Comparison of ENCODE assay signal across 18 mouse cellular contexts in genomic region chr3:132934649-132935048, GRCm38 (mm10). TPM values are rescaled to one million over a fixed set of nuclear protein-coding genes. Genes with fewer than 3 reads are reported as not detected.
A peak's percentile ranks its signal among the peaks of the same experiment; 100 is the strongest.
DNase-seq lines count a peak whose midpoint lies in the region; ATAC-seq lines count a peak whose summit lies in the region.
"Had no signal": no experiment of that assay in that cellular context is flagged by ENCODE, and none has a peak within 500 bp of the region (broad histone marks: within the 10 kb centered on the region; RNA-seq: fewer than 3 reads in every experiment).

No protein-coding gene starts in this region.

- H3K4me1 ChIP-seq in forebrain, embryonic 13.5 days = peaks cover 6% of the 10 kb centered on the region; the same call in 1 of the 2 replicates
- no peaks in the 10 kb centered on the region for H3K4me1 ChIP-seq in forebrain, embryonic 11.5 days (replicated peaks; ENCODE audit: control insufficient read depth, insufficient read depth, low read length)
- H3K4me1 ChIP-seq in lung, embryonic 15.5 days = peaks cover 22% of the 10 kb centered on the region
- H3K4me1 ChIP-seq in forebrain, embryonic 16.5 days (replicated peaks; ENCODE audit: control insufficient read depth, insufficient read depth, low read length) = 0 out of 2 replicates have a peak, but pooled peaks cover 3% of the 10 kb centered on the region
- H3K4me1 ChIP-seq in midbrain, embryonic 16.5 days (ENCODE audit: control insufficient read depth, insufficient read depth, low read length) = no peaks in the 10 kb centered on the region
- H3K4me1 ChIP-seq in kidney, embryonic 16.5 days (ENCODE audit: insufficient read depth, low read length) = peaks cover 2% of the 10 kb centered on the region; the same call in 1 of the 2 replicates
- H3K4me1 ChIP-seq: megakaryocyte, embryonic 14.5 days had no signal

- no peak overlapping the region for H3K27ac ChIP-seq in forebrain, embryonic 13.5 days
- no peak overlapping the region for H3K27ac ChIP-seq in forebrain, embryonic 11.5 days (ENCODE audit: low read depth, low read length)
- peak overlapping the region; percentile 33; the same call in 1 of the 2 replicates for H3K27ac ChIP-seq in lung, embryonic 15.5 days
- H3K27ac ChIP-seq in forebrain, embryonic 16.5 days (ENCODE audit: low read length) = no peak overlapping the region
- H3K27ac ChIP-seq in midbrain, embryonic 16.5 days (ENCODE audit: low read length) = no peak overlapping the region
- H3K27ac ChIP-seq in kidney, embryonic 16.5 days (ENCODE audit: low read length) = no peak overlapping the region

- peak; percentile 30; the same call in 1 of the 2 replicates for ATAC-seq in forebrain, embryonic 13.5 days
- no peak for ATAC-seq in forebrain, embryonic 11.5 days (replicated peaks; ENCODE audit: low FRiP score)
- ATAC-seq in lung, embryonic 15.5 days (ENCODE audit: borderline replicate concordance, extremely low read depth, low FRiP score, low TSS enrichment) = peak; percentile 41; the same call in 1 of the 2 replicates
- peak; percentile 67; the same call in 1 of the 2 replicates for ATAC-seq in forebrain, embryonic 16.5 days
- peak; percentile 79 for ATAC-seq in midbrain, embryonic 16.5 days
- ATAC-seq in kidney, embryonic 16.5 days (ENCODE audit: low FRiP score, low TSS enrichment) = no peak
- ATAC-seq: liver, postnatal 0 days had no signal

- no peaks in the 10 kb centered on the region for H3K36me3 ChIP-seq in forebrain, embryonic 13.5 days (ENCODE audit: poor library complexity, severe bottlenecking)
- no peaks in the 10 kb centered on the region for H3K36me3 ChIP-seq in forebrain, embryonic 11.5 days (ENCODE audit: control insufficient read depth, insufficient read depth, low read length)
- no peaks in the 10 kb centered on the region for H3K36me3 ChIP-seq in lung, embryonic 15.5 days
- no peaks in the 10 kb centered on the region for H3K36me3 ChIP-seq in forebrain, embryonic 16.5 days (ENCODE audit: control insufficient read depth, insufficient read depth)
- H3K36me3 ChIP-seq in midbrain, embryonic 16.5 days (ENCODE audit: control insufficient read depth, insufficient read depth, low read length) = no peaks in the 10 kb centered on the region
- no peaks in the 10 kb centered on the region for H3K36me3 ChIP-seq in kidney, embryonic 16.5 days (ENCODE audit: insufficient read depth, low read length)

- no peak for DNase-seq in forebrain, embryonic 11.5 days (ENCODE audit: low spot score)
- no peak for DNase-seq in lung, postnatal 14 days
- DNase-seq in kidney, adult 9 months = no peak
- DNase-seq: adrenal gland, postnatal 25 days; cerebellum, adult 9-10 months; gastrocnemius, postnatal 10 days; heart, postnatal 14 days; liver; liver, postnatal 0 days; right cerebral cortex, adult 18-20 months; thymus, postnatal 4 days had no signal

- H3K4me3 ChIP-seq in forebrain, embryonic 13.5 days = no peak overlapping the region
- no peak overlapping the region for H3K4me3 ChIP-seq in forebrain, embryonic 11.5 days (ENCODE audit: low read depth, low read length)
- H3K4me3 ChIP-seq in lung, embryonic 15.5 days = no peak overlapping the region
- no peak overlapping the region for H3K4me3 ChIP-seq in forebrain, embryonic 16.5 days (replicated peaks; ENCODE audit: low read length)
- no peak overlapping the region for H3K4me3 ChIP-seq in midbrain, embryonic 16.5 days (ENCODE audit: low read depth, low read length)
- no peak overlapping the region for H3K4me3 ChIP-seq in kidney, embryonic 16.5 days (ENCODE audit: low read length)
- H3K4me3 ChIP-seq: megakaryocyte, embryonic 14.5 days had no signal

- H3K9me3 ChIP-seq in forebrain, embryonic 13.5 days (replicated peaks) = no peaks in the 10 kb centered on the region
- no peaks in the 10 kb centered on the region for H3K9me3 ChIP-seq in forebrain, embryonic 11.5 days (ENCODE audit: control insufficient read depth, low read length)
- H3K9me3 ChIP-seq in lung, embryonic 15.5 days = no peaks in the 10 kb centered on the region
- H3K9me3 ChIP-seq in forebrain, embryonic 16.5 days (ENCODE audit: control insufficient read depth, low read length) = no peaks in the 10 kb centered on the region
- no peaks in the 10 kb centered on the region for H3K9me3 ChIP-seq in midbrain, embryonic 16.5 days (replicated peaks; ENCODE audit: control insufficient read depth, low read length, poor library complexity, severe bottlenecking)
- no peaks in the 10 kb centered on the region for H3K9me3 ChIP-seq in kidney, embryonic 16.5 days (ENCODE audit: low read length)
- H3K9me3 ChIP-seq: megakaryocyte, embryonic 14.5 days had no signal

- no peak overlapping the region for H3K4me2 ChIP-seq in forebrain, embryonic 13.5 days
- no peak overlapping the region for H3K4me2 ChIP-seq in forebrain, embryonic 11.5 days (ENCODE audit: low read depth, low read length, severe bottlenecking)
- no peak overlapping the region for H3K4me2 ChIP-seq in lung, embryonic 15.5 days
- H3K4me2 ChIP-seq in forebrain, embryonic 16.5 days (ENCODE audit: low read length) = no peak overlapping the region
- H3K4me2 ChIP-seq in midbrain, embryonic 16.5 days (ENCODE audit: low read length) = no peak overlapping the region
- H3K4me2 ChIP-seq in kidney, embryonic 16.5 days (replicated peaks; ENCODE audit: low read depth, low read length) = no peak overlapping the region

- WGBS in forebrain, embryonic 13.5 days = 47% methylated on average over 2 of the region's 2 CpGs
- 82% methylated on average over 2 of the region's 2 CpGs for WGBS in forebrain, embryonic 11.5 days
- WGBS in lung, embryonic 15.5 days = 32% methylated on average over 2 of the region's 2 CpGs
- 27% methylated on average over 2 of the region's 2 CpGs for WGBS in forebrain, embryonic 16.5 days
- WGBS in midbrain, embryonic 16.5 days = 37% methylated on average over 2 of the region's 2 CpGs
- 65% methylated on average over 2 of the region's 2 CpGs for WGBS in kidney, embryonic 16.5 days

- no peak overlapping the region for H3K9ac ChIP-seq in forebrain, embryonic 13.5 days
- no peak overlapping the region for H3K9ac ChIP-seq in forebrain, embryonic 11.5 days (ENCODE audit: low read length)
- no peak overlapping the region for H3K9ac ChIP-seq in lung, embryonic 15.5 days
- no peak overlapping the region for H3K9ac ChIP-seq in forebrain, embryonic 16.5 days (replicated peaks; ENCODE audit: low read depth, low read length)
- no peak overlapping the region for H3K9ac ChIP-seq in midbrain, embryonic 16.5 days (ENCODE audit: low read depth, low read length)
- no peak overlapping the region for H3K9ac ChIP-seq in kidney, embryonic 16.5 days (replicated peaks; ENCODE audit: low read length)
- H3K9ac ChIP-seq: liver, postnatal 0 days had no signal

- H3K27me3 ChIP-seq in forebrain, embryonic 13.5 days = no peaks in the 10 kb centered on the region
- H3K27me3 ChIP-seq in forebrain, embryonic 11.5 days (ENCODE audit: control insufficient read depth, insufficient read depth, low read length) = no peaks in the 10 kb centered on the region
- H3K27me3 ChIP-seq in lung, embryonic 15.5 days = no peaks in the 10 kb centered on the region; the same call in 1 of the 2 replicates
- no peaks in the 10 kb centered on the region for H3K27me3 ChIP-seq in forebrain, embryonic 16.5 days (replicated peaks; ENCODE audit: control insufficient read depth, insufficient read depth, low read length)
- no peaks in the 10 kb centered on the region for H3K27me3 ChIP-seq in midbrain, embryonic 16.5 days (ENCODE audit: control insufficient read depth, insufficient read depth, low read depth, low read length)
- H3K27me3 ChIP-seq in kidney, embryonic 16.5 days (ENCODE audit: insufficient read depth, low read length) = no peaks in the 10 kb centered on the region
- H3K27me3 ChIP-seq: CH12.LX; megakaryocyte, embryonic 14.5 days had no signal

RNA-seq across cellular contexts. Expression of gene Npnt, which starts 15.4 kb away (rescaled TPM):
- 3.8 and 5.7 TPM in 2 replicates for polyA plus RNA-seq in forebrain, embryonic 13.5 days (2015; fragmentation: Nextera tagmentation; extraction: Ambion mirVana)
- 6.8 TPM in 2 replicates for polyA plus RNA-seq in forebrain, embryonic 11.5 days (2014; fragmentation: Nextera tagmentation; extraction: Ambion mirVana)
- 92.2 and 98.3 TPM in 2 replicates for polyA plus RNA-seq in lung, embryonic 15.5 days (2015; fragmentation: Nextera tagmentation; extraction: Ambion mirVana)
- polyA plus RNA-seq in forebrain, embryonic 16.5 days (2015; fragmentation: Nextera tagmentation; extraction: Ambion mirVana) = 6.3 and 9.0 TPM in 2 replicates
- 25.5 and 33.0 TPM in 2 replicates for polyA plus RNA-seq in midbrain, embryonic 16.5 days (2015; fragmentation: Nextera tagmentation; extraction: Ambion mirVana)
- 191 and 197 TPM in 2 replicates for polyA plus RNA-seq in kidney, embryonic 16.5 days (2015; fragmentation: Nextera tagmentation; extraction: Ambion mirVana)

Comparison
In these comparisons a context has a peak if more than half of its experiments do, and no peak if none do; other contexts are left out.
1. ATAC-seq: peak in forebrain, embryonic 13.5 days (single experiment), lung, embryonic 15.5 days (single experiment), forebrain, embryonic 16.5 days (single experiment) and midbrain, embryonic 16.5 days (single experiment); none in forebrain, embryonic 11.5 days (single experiment) and kidney, embryonic 16.5 days (single experiment).